Mouse (Mus musculus) T-helper 2 cell (primary cell): ENCODE results near the gene Cel.

Experiments
- in situ Hi-C: fragments of 300-600 bp; cut with MboI, MseI; formaldehyde crosslinking; loops from one replicate; pipeline ENCODE4 v1.15.1; 2025; ENCODE audit warnings: high pct_unique_total_duplicates

The Cel gene

DNA sequence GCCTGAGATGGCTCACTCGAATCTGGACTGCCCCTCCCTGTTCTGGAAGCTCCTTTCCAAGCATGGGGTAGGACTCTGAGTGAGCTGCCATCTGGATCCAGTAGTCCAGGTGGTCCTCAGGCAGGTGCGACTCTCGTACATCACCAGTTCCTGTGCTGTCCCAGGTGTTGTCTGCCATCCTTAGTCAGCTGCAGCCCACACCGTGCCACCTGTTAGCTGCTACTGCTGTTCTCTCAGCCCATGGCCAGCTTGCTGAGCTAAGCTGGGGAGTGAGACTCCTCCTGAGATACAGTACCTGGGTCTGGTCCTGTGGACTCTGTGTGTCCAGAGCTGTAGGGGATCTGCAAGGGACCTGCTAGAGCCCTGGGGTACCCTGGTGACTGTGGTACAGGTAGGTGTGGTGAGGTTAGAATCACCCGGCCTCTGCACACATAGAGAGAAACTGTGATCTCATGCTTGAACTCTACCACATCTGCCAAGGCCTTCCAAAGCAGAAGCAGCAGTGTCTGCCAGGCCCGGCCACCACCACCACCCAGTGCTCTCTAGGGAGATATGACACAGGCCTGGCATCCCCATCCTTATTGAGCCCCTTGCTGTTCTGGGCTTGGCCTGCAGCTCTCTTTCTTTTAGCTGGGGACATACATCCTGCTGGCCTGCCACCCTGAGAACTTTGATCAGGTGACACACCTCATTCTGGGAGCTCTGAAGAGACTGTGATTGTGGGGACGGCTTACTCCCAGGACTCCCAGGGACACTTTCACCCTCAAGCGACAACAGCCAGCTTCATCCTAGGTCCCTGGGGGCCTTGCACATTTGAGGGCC is 25.0 kb downstream of the Cel start:
- in situ Hi-C loops, result no loop called here

DNA sequence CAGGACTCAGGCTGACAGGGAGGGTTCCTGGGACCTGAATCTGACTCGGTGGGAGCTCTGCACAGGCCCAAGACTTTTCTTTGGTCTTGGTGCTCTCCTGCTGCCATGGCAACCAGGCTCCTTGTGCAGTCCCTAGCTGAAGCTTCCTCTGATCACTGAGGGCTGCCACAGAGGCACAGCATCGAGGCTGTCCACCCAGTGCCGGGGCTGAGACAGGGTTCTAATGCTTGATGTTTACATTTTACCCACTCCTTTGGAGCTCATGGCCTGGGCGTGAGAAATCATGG is 25.6 kb downstream of the Cel start:
- in situ Hi-C loops, result no loop called here

DNA sequence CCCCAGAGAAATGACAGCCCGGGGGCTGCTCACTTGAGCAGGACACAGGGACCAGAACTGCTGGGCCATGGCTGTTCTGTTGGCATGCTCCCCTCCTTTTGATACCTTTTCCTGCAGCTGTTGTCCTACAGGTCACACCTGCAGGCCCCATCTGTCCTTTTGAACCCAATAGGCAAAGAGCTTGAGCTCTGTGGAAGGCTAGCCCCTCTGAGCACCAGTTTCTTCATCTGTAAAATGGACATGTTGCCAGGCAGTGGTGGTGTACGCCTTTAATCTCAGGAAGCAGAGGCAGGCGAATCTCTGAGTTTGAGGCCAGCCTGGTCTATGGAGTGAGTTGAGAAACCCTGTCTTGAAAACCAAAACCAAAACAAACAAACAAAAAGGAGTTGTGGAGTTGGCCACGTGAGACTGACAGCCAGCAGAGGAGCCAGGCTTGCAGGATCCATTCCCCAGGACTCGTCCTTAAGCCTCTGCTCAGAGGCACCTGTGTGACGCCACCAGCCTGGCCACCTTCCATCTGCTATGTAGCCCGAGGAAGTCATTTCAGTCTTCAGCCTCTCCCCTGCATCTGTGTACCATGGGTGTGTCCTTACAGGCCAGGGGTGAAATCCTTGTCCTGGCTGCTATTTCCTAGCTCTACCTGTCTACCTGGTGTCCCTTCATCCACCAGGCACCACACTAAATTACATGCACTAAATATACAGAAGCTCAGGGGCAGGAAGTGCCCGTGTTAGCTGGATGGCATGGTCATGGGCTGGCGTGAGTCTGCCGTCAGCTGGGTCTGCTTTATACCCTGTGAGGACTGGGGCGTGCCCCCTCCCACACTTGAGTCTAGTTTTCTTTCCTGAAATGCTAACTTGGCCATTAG is 26.2 kb downstream of the Cel start:
- in situ Hi-C loops, result no loop called here

DNA sequence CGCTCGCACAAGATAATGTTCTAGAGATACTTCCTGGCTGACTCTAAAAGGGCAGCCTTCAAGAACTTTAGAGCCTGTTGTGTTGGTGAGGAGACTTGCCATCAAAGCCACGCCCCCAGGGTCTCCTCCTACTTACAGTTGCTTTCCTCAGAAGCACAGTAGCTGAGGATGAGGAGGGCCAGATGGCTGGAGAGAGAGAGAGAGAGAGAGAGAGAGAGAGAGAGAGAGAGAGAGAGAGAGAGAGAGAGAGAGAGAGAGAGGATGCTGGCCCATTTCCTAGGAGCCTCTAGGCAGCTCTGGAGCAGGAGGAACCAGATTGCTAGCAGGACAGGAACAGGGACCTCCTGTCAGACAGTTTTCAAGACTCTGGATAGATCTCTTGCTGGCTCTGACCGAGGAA is 27.0 kb downstream of the Cel start:
- in situ Hi-C loops, result no loop called here

DNA sequence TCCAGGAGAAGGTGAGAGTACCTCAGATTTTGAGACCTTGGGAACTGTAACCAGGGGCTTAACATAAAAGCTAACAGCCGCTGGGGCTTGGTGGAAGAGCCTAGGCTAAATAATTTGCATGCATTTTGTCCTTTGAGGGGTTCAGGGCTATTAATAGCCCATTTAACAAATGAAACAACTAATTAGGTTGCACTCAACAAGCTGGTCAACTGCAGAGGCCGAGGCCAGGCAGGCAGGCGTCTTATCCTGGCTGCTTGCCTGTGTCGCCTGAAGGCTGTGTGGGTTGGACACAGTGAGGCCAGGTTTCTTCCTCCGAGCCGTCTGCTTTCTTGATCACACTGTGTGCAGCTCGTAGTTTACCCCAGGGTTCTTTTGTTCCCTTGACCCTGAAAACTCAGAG is 27.6 kb downstream of the Cel start:
- in situ Hi-C loops, result no loop called here

DNA sequence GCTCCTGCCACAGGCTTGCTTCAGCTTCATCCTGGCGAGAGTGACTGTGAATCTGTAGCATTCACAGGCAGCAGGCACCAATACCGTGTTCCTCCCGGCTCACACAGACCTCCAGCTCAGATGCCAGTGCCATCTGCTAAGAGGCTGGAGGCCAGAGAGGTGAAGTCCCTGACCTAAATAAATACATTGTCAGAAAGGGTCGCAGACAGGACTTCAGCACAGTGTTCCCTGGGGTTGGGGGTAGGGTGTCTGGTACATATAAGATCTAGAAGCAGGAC is 28.0 kb downstream of the Cel start:
- in situ Hi-C loops, result no loop called here

DNA sequence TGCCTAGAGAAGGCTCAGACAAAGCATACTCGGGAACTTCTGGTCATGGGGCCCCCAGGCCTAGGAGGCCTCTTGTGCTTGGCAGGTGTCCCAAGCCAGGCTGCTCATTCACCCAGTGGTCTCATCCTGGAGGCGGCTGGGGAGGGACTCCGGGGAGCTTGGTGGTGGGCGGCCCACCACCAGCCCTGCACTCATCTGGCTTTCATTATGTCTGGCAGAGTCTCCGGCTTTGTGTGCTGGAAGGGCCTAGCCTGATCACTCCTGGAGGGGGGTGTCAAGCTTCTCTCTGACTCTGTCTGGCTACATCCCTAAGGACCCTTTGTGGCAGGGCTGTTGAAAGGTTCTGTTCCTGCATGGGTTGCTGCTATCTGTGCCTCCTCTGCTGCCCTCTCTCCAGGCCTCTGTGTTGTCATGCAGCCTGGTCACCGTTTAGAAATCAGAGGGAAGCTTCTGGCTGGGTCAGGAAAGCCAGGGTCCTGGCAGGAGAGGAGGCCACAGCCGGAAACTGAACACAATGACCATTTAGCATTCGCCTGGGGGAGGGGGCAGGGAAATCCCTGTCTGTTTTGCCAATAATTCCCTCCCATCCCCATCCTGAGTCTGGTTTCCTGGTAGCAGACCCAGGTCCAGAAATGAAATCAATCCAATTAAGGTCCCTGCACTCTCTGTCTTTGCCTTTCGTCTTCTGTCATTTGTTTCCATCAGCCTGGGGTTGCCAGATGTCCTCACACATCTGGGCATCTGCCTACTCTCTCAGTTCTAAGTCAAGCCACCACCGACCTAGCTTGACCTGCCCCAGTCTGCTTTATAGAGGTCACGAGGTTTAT is 28.6 kb downstream of the Cel start:
- in situ Hi-C loops, result no loop called here

DNA sequence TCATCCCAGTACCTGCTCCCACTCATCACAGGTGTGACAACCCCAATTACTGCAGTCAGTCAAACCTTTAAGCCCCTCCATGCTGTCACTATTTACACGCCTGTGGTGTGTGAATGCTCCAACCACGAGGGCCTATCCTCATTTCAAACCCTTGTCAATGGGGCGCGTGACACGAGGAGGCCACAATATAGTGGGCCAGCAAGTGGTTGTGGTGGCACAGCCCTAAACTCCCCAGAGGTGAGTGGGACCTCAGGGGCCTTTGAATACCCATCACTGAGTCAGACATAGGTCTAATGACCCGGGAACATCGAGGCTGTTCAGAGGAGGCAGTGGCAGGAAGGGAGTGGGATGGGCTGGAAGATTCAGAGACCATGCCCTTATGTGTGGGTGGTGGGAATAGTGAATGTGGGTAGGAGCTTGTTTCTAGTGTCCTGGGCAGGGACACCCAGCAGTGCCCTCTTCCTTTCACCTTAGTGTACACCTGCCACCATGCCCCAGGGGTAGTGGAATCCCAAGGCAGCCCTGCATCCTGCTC is 29.2 kb downstream of the Cel start:
- in situ Hi-C loops, result no loop called here

DNA sequence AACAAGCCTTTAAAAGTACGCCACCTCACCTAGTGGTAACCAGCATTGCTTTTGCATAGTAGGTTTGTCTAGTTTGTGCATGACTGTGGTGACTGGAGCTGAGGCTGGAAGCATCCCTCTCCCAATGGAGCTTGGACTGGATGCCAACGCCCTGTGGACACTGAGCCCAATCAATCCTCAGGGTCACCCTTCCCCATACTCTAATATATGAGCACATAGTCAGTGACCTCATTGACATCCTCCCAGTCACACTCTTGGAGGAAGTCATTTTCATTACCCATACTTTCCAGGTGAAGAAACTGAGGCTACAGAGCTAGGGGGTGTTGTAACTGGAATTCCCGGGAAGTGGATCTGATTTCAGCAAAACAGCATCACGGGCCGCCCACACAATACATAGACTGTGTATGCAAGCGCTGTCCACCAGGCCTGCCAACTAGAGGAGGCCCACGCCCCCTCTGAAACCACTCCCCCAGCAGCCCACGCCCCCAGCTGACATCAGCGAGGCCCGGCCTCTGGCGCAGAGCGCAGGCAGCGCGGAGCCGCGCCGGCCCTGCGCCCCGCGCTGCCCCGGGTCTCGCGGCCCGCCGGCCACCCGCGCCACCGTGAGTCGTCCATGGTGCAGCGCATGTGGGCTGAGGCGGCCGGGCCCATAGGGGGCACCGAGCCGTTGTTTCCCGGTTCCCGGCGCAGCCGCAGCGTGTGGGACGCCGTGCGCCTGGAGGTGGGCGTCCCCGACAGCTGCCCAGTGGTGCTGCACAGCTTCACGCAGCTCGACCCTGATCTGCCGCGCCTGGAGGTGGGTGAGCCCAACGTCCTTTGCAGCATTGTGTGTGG is 30.0 kb downstream of the Cel start:
- in situ Hi-C loops, result no loop called here

DNA sequence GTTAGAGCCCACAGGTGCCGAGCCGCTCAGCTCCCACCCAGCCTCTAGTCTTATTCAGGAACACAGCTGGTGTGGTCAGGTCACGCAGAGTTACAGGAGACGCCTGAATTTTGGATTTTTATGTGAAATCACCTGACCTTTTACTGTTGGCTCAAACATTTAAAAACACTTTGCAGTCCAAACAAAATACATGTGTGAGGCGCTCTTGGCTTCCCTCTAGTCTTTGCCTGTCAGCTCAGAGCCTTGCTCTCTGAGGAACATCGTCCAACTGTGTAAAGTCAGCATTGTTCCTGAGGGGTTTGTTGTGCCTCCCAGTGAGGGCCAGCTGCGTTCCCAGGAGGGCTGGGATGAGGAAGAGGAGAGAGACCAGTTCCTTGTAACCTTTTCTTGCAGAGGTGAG is 32.9 kb downstream of the Cel start:
- in situ Hi-C loops, result no loop called here

DNA sequence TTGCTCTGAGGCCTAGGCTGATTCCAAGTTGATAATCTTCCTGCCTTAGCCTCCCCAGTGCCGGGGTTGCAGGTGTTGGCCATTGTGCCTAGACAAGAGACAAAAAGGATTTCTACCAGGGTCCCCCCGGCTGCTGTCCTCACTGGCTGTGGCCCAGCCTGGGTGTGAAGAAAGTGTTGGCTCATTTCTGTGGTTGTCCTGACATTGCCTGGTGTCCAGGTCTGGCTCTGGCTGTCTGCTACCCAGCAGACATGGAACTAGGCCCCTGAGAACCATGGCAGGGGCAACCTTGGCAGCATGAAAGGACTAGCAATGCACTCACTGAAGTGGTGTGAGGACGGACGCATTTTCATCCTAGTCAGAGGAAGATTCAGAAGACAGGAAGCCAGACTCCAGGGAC is 33.3 kb downstream of the Cel start:
- in situ Hi-C loops, result no loop called here

DNA sequence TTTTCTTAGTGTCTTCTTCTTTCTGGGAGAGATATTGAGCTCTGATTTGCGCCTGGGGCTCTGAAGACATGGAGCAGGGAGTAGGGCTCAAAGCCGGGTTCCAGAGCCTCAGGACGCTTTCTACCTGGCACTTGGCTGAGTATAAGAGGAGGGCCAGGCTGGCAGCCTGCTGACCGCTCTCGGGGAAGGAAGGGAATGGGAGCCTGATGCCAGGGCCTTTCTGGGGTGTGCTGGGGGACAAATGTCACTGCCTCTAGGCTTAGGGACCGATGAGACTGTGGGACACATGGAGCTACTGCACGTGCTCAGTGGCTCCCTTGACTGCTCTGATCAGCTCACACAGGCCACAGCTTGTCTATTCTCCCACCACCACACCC is 34.9 kb downstream of the Cel start:
- in situ Hi-C loops, result no loop called here

DNA sequence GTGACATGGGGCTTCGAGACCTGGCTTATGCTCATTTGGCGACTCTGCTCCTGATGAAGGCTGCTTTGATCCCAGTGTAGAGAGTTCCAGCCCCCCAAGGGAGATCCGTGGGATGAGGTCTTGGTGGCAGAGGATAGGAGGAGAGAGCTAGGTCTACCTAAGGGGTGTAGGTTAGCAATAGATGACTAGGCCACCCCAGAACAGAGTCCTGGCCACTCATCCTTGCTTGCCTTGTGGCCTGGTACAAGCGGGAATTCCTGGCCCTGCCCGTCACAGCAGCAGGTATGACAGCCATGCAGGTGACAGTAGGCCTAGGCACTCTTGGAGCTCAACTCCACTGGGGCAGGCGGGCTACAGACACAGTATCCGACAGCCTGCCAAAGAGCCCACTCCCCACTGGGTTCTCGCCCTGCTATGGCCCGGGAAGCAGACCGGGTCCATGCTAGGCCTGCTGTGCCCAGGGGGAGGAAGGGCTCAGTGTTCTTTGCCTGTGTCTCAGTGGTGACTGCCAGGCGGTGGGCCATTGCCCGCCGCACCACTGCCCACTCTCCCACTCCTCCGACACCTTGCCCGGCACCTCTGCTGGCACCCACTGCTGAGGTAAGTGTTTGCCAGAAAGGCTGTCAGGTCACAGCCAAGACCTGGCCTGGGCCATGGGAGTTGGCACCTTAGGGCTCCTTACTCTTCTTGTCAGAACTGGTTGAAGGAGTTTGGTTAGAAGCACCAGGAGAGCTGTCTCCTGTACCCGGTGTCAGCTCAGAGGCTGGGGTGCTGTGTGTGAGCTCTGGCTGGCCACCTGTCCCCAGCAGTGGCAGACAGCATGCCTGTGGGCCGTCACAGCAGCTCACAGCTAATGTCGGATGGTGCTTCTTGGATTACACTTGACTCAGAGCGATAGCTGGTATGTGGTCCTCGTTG is 35.5 kb downstream of the Cel start:
- in situ Hi-C loops, result no loop called here

DNA sequence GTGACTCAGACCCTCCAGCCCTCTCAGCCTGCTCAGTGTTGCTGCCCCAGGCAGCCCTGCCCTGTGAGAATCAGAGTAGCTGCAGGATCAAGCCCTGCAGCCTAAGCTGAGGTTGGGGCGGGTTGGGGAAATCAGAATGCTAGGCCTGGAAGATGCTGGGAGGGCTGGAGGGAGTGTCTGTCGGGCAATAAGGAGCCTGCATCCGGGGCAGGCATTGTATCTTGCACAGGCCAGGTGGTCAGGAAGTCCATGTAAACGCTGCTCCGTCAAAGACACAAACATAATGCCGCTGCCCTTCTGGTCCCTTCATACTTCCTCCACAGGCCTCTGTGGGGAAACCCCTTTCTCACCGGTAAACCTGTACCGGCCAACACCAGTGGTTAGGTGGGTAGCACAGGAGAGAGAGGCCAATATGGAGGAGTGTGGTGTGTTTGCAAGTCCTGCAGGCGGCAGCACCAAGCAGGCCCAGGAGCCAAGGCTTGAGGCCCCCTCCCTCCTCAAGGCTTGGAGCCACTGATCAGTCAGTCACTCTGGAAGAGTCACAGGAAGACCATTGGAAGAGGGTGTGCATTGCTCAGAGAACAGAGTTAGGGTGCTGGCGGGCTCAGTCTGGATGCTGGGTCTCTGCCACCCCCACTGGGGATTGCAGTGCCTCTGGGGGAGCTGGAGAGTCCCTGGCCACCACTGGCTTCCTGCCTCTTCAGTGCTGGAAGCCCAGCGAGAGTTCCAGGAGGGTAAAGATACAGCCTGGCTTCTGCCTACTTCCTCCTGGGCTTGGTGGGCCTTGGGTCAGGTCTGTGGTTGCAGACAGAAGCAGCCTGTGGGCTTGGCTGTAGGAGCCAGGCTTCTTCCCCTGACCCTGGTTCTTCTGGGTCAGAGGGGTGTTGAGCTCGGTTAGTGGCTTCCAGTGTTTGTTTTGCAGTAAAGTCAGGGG is 37.0 kb downstream of the Cel start:
- in situ Hi-C loops, result no loop called here

DNA sequence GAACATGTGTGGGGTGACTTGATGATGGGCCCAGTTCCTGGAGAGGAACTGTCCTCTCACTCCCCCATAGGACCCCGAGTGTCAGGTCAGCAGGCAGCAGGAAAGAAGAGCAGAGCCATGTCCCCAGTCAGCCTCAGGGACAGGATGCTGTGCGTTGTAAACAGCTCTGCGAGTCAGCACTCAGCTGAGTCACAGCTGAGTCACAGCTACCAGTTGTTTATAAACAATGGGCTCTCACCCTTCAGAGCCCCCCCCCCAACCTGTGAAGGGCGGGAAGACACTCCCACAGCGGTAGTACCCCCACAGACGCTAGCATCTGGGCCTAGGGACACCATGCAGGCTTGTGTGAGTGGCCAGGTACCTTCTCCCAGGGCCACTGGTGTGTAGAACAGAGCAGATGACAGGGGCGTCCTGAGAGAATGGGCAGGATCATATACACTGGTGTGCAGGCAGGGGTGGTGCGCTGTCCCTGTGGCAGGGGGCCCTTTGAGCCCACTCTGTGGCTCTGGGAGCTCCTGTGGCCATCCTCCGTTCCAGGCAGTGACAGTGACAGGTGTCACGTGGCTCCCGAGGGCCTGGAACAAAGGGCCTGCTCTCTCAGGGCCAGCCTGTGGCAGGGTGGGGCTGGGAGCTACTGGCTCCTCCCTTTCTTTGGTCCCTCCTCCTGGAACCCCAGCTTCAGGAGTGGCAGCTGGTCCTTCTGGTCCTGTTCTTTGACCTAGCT is 37.8 kb downstream of the Cel start:
- in situ Hi-C loops, result no loop called here

DNA sequence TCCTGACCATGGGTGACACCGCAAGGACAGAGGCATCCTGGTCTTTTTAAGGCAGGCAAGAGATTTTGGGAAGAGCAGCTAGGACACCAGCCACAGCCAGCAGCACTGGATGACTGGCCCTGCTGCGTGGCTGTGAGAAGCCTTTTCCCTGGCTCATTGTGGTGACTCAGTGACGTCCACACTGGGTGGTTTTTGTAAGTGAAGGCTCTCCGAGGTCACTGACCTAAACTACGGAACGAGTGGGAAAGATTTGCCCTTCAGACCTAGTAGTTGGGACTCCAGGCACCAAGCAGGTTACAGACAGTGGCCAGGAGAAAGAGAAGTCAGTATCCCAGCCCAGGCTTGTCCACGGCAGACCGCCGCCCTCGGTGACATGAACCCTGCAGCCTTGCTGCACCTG is 38.8 kb downstream of the Cel start:
- in situ Hi-C loops, result no loop called here

DNA sequence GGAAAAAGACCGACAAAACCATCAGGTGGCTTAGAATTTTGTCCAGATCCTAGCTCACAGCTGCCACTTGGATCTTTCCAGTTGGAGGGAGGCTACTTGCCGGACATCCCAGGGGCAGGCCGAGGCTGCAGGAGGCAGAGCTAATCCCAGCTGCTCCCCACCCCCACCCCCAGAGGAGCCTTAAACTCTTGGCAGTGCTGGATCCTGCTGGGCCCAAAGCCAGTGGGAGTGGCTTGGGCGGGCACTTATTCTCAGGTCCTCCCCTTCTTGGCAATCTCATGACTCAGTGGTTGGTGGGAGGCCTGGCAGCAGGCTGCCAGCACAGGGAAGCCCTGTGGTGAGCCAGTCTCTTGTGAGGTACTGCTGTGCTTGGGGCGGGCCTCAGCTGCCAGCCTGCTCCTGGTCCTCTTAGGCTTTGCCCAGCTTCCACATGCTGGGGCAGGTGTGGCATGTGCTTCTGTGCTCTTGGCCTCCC is 39.5 kb downstream of the Cel start:
- in situ Hi-C loops, result no loop called here

DNA sequence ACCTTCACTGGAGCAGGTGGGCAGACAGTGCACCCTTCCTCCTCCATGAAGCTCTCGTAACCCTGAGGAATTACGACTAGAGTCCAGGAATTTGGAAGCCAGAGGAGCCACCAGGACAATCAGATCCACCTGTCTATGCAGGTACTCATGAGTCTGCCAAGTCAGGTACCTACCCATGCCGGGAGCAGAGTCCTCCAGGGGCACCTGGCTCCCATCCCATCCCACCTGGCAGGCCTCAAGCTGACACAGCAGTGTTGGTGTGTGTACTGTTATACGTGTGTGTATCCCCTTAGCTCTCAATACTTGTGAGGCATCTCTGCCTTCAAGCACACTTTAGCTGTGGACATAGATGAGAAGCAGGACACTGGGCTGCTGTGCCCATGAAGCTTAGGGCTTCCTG is 41.0 kb downstream of the Cel start:
- in situ Hi-C loops, result no loop called here
